Mouse (Mus musculus): Measurements from ENCODE around the gene Fgf12.

GRCm38 (mm10) chr16:28445800-28446333 is 307.0 kb downstream of the Fgf12 start:
- no peak for TF ChIP-seq EP300 (optimal IDR thresholded peaks at IDR 0.05)
- TF ChIP-seq CTCF (IDR thresholded peaks at IDR 0.05; ENCODE audit: low read depth) = no peak
